Mouse (Mus musculus) forebrain, postnatal 0 days (tissue): ENCODE results near the gene Lyg1. TPM values are rescaled to one million over a fixed set of nuclear protein-coding genes. Genes with fewer than 3 reads are reported as not detected.

ENCODE experiments used
- ATAC-seq: fragments of 200-750 bp; cut with Nextera tagmentation; 2 replicates; pipeline ENCODE4 v1.8.0; 2017; ENCODE audit warnings: mild to moderate bottlenecking, moderate library complexity
- DNase-seq: peaks from one replicate; pipeline ENCODE4 v3.0.0-alpha.2; 2015
- H3K27ac ChIP-seq: fragments of 300-500 bp; sonication (generic); 2 replicates; pipeline ENCODE4 v1.5.1; 2014; ENCODE audit warnings: low read depth, mild to moderate bottlenecking, antibody characterized with exemption, low read length, moderate library complexity, mixed read lengths
- H3K27me3 ChIP-seq: fragments of 300-500 bp; sonication (generic); 2 replicates; pipeline ENCODE4 v1.6.1; 2014; ENCODE audit warnings: mild to moderate bottlenecking, low read length, mixed read lengths; ENCODE audit not compliant: insufficient read depth
- H3K36me3 ChIP-seq: fragments of 300-500 bp; sonication (generic); 2 replicates; pipeline ENCODE4 v1.6.1; 2014; ENCODE audit warnings: mild to moderate bottlenecking, moderate library complexity; ENCODE audit not compliant: insufficient read depth
- H3K4me1 ChIP-seq: fragments of 300-500 bp; sonication (generic); 2 replicates; pipeline ENCODE4 v1.6.1; 2014; ENCODE audit warnings: antibody characterized with exemption; ENCODE audit not compliant: insufficient read depth
- H3K4me2 ChIP-seq: fragments of 300-500 bp; sonication (generic); 2 replicates; pipeline ENCODE4 v1.6.1; 2014; ENCODE audit warnings: low read depth, mild to moderate bottlenecking, moderate library complexity
- H3K4me3 ChIP-seq: fragments of 300-500 bp; sonication (generic); 2 replicates; pipeline ENCODE4 v1.5.1; 2014; ENCODE audit warnings: low read depth, low read length, mixed read lengths
- H3K9ac ChIP-seq: fragments of 300-500 bp; sonication (generic); 2 replicates; pipeline ENCODE4 v1.6.1; 2014; ENCODE audit warnings: mild to moderate bottlenecking
- H3K9me3 ChIP-seq: fragments of 300-500 bp; sonication (generic); 2 replicates; pipeline ENCODE4 v1.6.1; 2016; ENCODE audit warnings: low read length
- CTCF ChIP-seq: sonication (generic); IDR thresholded peaks from 2 replicates; pipeline ENCODE4 v1.5.1; 2016; ENCODE audit warnings: antibody characterized with exemption, control low read depth, low read depth
- WGBS: fragments of 180-500 bp; shearing (Covaris S2); extraction: QIAGEN DNeasy Blood & Tissue Kit; methylation state at CpG from one replicate; pipeline ENCODE4 v1.1.7; 2014; 5-methylcytosine and 5-hydroxymethylcytosine counted together
- polyA plus RNA-seq: library from polyadenylated mRNA; unstranded; fragments of >200 nt; fragmentation: Nextera tagmentation; extraction: Ambion mirVana; gene quantifications from 2 replicates; pipeline ENCODE4 v1.2.1, GENCODE M21; 2015
- total RNA-seq: library from RNA; depleted of rRNA; stranded (reverse); fragments of >200 nt; gene quantifications from 2 replicates; pipeline ENCODE4 v1.2.3, GENCODE M21; 2014; rRNA removed

The Lyg1 gene
- not detected in 2 replicates for total RNA-seq
- polyA plus RNA-seq, result not detected in 2 replicates

GRCm38 (mm10) chr1:37957659-37958058 is at the start of gene Lyg1:
Gene Lyg1 (minus strand): TSS chr1:37957759.
- ATAC-seq (no peak), DNase-seq (no peak)
- Histone ChIP-seq H3K36me3 (no peaks in the 10 kb centered on the region), H3K9me3 (no peaks in the 10 kb centered on the region), H3K4me1 (no peaks in the 10 kb centered on the region), H3K4me3 (no peak within 1 kb of the TSS), H3K27me3 (no peaks in the 10 kb centered on the region), H3K4me2 (no peak within 1 kb of the TSS), H3K9ac (no peak within 1 kb of the TSS), H3K27ac (no peak within 1 kb of the TSS)
- TF ChIP-seq CTCF, result no peak
- 79% methylated on average over 5 of the region's 5 CpGs for WGBS

GRCm38 (mm10) chr1:38006741-38007140 is 49.2 kb upstream of the Lyg1 start:
- ATAC-seq, result no peak
- no peak for DNase-seq
- Histone ChIP-seq H3K9me3 (no peaks in the 10 kb centered on the region), H3K27me3 (no peaks in the 10 kb centered on the region), H3K4me1 (no peaks in the 10 kb centered on the region), H3K4me2 (no peak overlapping the region), H3K4me3 (no peak overlapping the region), H3K9ac (no peak overlapping the region), H3K36me3 (no peaks in the 10 kb centered on the region), H3K27ac (no peak overlapping the region)
- 65% methylated on average over 3 of the region's 3 CpGs for WGBS
- no peak for TF ChIP-seq CTCF

GRCm38 (mm10) chr1:38003046-38003445 is 45.5 kb upstream of the Lyg1 start:
- ATAC-seq (no peak), DNase-seq (no peak)
- no peak overlapping the region for H3K27ac ChIP-seq
- H3K4me1 ChIP-seq, result peaks cover 6% of the 10 kb centered on the region; the same call in 1 of the 2 replicates
- no peak overlapping the region for H3K4me3 ChIP-seq
- TF ChIP-seq CTCF, result no peak
- no peak overlapping the region for H3K9ac ChIP-seq
- no peaks in the 10 kb centered on the region for H3K27me3 ChIP-seq
- WGBS, result 88% methylated on average over 3 of the region's 3 CpGs
- no peak overlapping the region for H3K4me2 ChIP-seq
- H3K9me3 ChIP-seq, result no peaks in the 10 kb centered on the region
- no peaks in the 10 kb centered on the region for H3K36me3 ChIP-seq

GRCm38 (mm10) chr1:38001956-38002355 is 44.4 kb upstream of the Lyg1 start:
- peaks cover 6% of the 10 kb centered on the region; the same call in 1 of the 2 replicates for H3K4me1 ChIP-seq
- no peak for DNase-seq
- H3K27ac ChIP-seq, result no peak overlapping the region
- WGBS, result 93% methylated on average over 9 of the region's 9 CpGs
- no peaks in the 10 kb centered on the region for H3K27me3 ChIP-seq
- no peak for ATAC-seq
- H3K36me3 ChIP-seq, result no peaks in the 10 kb centered on the region
- H3K9me3 ChIP-seq, result no peaks in the 10 kb centered on the region
- no peak overlapping the region for H3K4me2 ChIP-seq
- H3K9ac ChIP-seq, result no peak overlapping the region
- no peak overlapping the region for H3K4me3 ChIP-seq
- TF ChIP-seq CTCF, result no peak

GRCm38 (mm10) chr1:38000844-38001243 is 43.3 kb upstream of the Lyg1 start:
- H3K4me1 ChIP-seq, result peaks cover 13% of the 10 kb centered on the region
- H3K36me3 ChIP-seq, result no peaks in the 10 kb centered on the region
- H3K4me3 ChIP-seq, result no peak overlapping the region
- no peak overlapping the region for H3K27ac ChIP-seq
- H3K9me3 ChIP-seq, result no peaks in the 10 kb centered on the region
- H3K27me3 ChIP-seq, result no peaks in the 10 kb centered on the region
- no peak overlapping the region for H3K4me2 ChIP-seq
- H3K9ac ChIP-seq, result no peak overlapping the region
- no peak for DNase-seq
- ATAC-seq, result no peak
- no peak for TF ChIP-seq CTCF
- 98% methylated on average over 8 of the region's 8 CpGs for WGBS

- Histone ChIP-seq H3K4me1 (peaks cover 13% of the 10 kb centered on the region), H3K9ac (no peak overlapping the region), H3K4me3 (no peak overlapping the region), H3K9me3 (no peaks in the 10 kb centered on the region), H3K27ac (no peak overlapping the region), H3K36me3 (peaks cover 9% of the 10 kb centered on the region), H3K4me2 (no peak overlapping the region), H3K27me3 (no peaks in the 10 kb centered on the region)
- ATAC-seq (no peak), DNase-seq (no peak)
- no peak for TF ChIP-seq CTCF
- WGBS, result 76% methylated on average over 3 of the region's 3 CpGs
Observed at GRCm38 (mm10) chr1:37999552-37999951, 42.0 kb upstream of the Lyg1 start.

GRCm38 (mm10) chr1:37998371-37999199 is 41.0 kb upstream of the Lyg1 start:
- peak overlapping the region; percentile 96 for H3K27ac ChIP-seq
- H3K36me3 ChIP-seq, result peaks cover 18% of the 10 kb centered on the region
- no peaks in the 10 kb centered on the region for H3K27me3 ChIP-seq
- peak; percentile 3 for DNase-seq
- H3K4me2 ChIP-seq, result peak overlapping the region; percentile 75
- H3K9me3 ChIP-seq, result no peaks in the 10 kb centered on the region
- peak overlapping the region; percentile 88 for H3K4me3 ChIP-seq
- peaks cover 13% of the 10 kb centered on the region for H3K4me1 ChIP-seq
- ATAC-seq, result peak; percentile 0; the same call in 1 of the 2 replicates
- peak overlapping the region; percentile 85 for H3K9ac ChIP-seq
- no peak for TF ChIP-seq CTCF
- WGBS, result 5% methylated on average over 44 of the region's 47 CpGs
